Mouse (Mus musculus): ENCODE data around the gene Lefty2.
A peak's percentile ranks its signal among the peaks of the same experiment; 100 is the strongest.

The Lefty2 gene

GRCm38 (mm10) chr1:180892808-180893207 lies at the start of gene Lefty2:
Gene Lefty2 (plus strand): TSS chr1:180893108.
- DNase-seq (ENCODE audit: low spot score in 2 of 2): no peak

GRCm38 (mm10) chr1:180848114-180848510 lies 44.8 kb upstream of the Lefty2 start:
- peak; percentile 90 to 92 for DNase-seq (ENCODE audit: low spot score in 2 of 2)

- peak; percentile 82 to 89 for DNase-seq (ENCODE audit: low spot score in 2 of 2)
Measured at GRCm38 (mm10) chr1:180848511-180849241, 44.2 kb upstream of the Lefty2 start.

- peak; percentile 33 to 35 for DNase-seq (ENCODE audit: low spot score in 2 of 2)
Measured at GRCm38 (mm10) chr1:180849701-180850301, 43.1 kb upstream of the Lefty2 start.

- peak; percentile 100 for DNase-seq (ENCODE audit: low spot score in 2 of 2)
Measured at GRCm38 (mm10) chr1:180850316-180851270, 42.3 kb upstream of the Lefty2 start, which contains the start of gene Sde2. Gene Sde2 (plus strand): TSS chr1:180851127.

GRCm38 (mm10) chr1:180858763-180859162 lies 34.1 kb upstream of the Lefty2 start:
- no peak for DNase-seq (ENCODE audit: low spot score in 2 of 2)

- no peak for DNase-seq (ENCODE audit: low spot score in 2 of 2)
Measured at GRCm38 (mm10) chr1:180860030-180860429, 32.9 kb upstream of the Lefty2 start.

GRCm38 (mm10) chr1:180863606-180864005 lies 29.3 kb upstream of the Lefty2 start:
- peak in 1 of 2 experiments; percentile 11 for DNase-seq (ENCODE audit: low spot score in 2 of 2)

- DNase-seq (ENCODE audit: low spot score in 2 of 2): no peak
Measured at GRCm38 (mm10) chr1:180866001-180866400, 26.9 kb upstream of the Lefty2 start.

- peak in 1 of 2 experiments; percentile 42 for DNase-seq (ENCODE audit: low spot score in 2 of 2)
Measured at GRCm38 (mm10) chr1:180870122-180870650, 22.7 kb upstream of the Lefty2 start.

- DNase-seq (ENCODE audit: low spot score in 2 of 2): peak in 1 of 2 experiments; percentile 27
Measured at GRCm38 (mm10) chr1:180873861-180874484, 18.9 kb upstream of the Lefty2 start.

- DNase-seq (ENCODE audit: low spot score in 2 of 2): no peak
Measured at GRCm38 (mm10) chr1:180874615-180875014, 18.3 kb upstream of the Lefty2 start.

GRCm38 (mm10) chr1:180875126-180875525 lies 17.8 kb upstream of the Lefty2 start:
- no peak for DNase-seq (ENCODE audit: low spot score in 2 of 2)

- DNase-seq (ENCODE audit: low spot score in 2 of 2): no peak
Measured at GRCm38 (mm10) chr1:180877466-180877865, 15.4 kb upstream of the Lefty2 start.

GRCm38 (mm10) chr1:180881768-180882167 lies 11.1 kb upstream of the Lefty2 start:
- no peak for DNase-seq (ENCODE audit: low spot score in 2 of 2)

GRCm38 (mm10) chr1:180883731-180884130 lies 9.2 kb upstream of the Lefty2 start:
- DNase-seq (ENCODE audit: low spot score in 2 of 2): no peak

- DNase-seq (ENCODE audit: low spot score in 2 of 2): no peak
Measured at GRCm38 (mm10) chr1:180884484-180884883, 8.4 kb upstream of the Lefty2 start.

GRCm38 (mm10) chr1:180888556-180889042 lies 4.3 kb upstream of the Lefty2 start:
- peak; percentile 91 to 94 for DNase-seq (ENCODE audit: low spot score in 2 of 2)

GRCm38 (mm10) chr1:180889172-180889571 lies 3.7 kb upstream of the Lefty2 start:
- DNase-seq (ENCODE audit: low spot score in 2 of 2): no peak

- no peak for DNase-seq (ENCODE audit: low spot score in 2 of 2)
Measured at GRCm38 (mm10) chr1:180889841-180890240, 3.1 kb upstream of the Lefty2 start.
